Mouse (Mus musculus): ENCODE data around the gene Swap70. TPM values are rescaled to one million over a fixed set of nuclear protein-coding genes. Genes with fewer than 3 reads are reported as not detected.

The Swap70 gene
- polyA plus RNA-seq, 1 experiment from 2014 or later = 10.7 TPM

DNA sequence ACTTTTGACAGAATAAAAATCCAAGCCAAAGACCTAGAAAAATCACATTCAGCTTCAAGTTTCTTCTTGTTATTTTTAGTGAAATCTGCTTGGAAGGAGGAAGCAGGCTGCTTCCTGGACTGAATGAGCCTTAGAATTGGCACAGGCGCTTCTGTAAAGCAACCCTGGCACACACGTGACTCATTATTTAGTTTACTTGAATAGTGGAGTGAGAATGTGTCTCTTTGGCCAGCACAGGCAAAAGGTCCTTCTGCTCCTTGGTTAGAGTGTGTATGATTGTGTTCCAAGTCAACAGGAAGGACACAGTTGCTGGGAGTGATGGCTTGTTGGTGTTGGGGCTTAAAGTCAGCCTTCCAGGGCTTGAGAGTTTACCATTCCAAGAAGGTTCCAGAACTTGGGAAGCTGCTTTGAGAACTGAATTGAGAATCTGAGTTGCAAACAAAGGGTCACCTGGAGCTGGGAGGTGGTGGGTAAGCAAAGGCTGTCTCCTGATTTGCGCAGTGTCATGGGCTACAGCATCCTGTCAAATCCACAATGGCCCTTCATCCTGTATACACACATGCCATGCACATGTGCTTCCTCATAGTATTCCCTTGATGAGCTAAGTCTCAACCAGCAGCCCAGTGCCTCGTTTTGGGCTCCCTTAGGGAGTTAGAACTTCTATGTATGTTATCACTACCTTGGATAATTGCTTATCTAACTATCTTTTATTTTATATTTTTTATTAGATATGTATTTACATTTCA is 38.6 kb downstream of the Swap70 start:
- Histone ChIP-seq H3K4me3 (ENCODE audit: low read depth, low read length) (no peak overlapping the region), H3K4me1 (replicated peaks; ENCODE audit: control insufficient read depth, insufficient read depth) (peaks cover 3% of the 10 kb centered on the region; the same call in 1 of the 2 replicates), H3K9ac (ENCODE audit: low read length) (no peak overlapping the region), H3K36me3 (ENCODE audit: control insufficient read depth, insufficient read depth, low read length) (no peaks in the 10 kb centered on the region), H3K27me3 (ENCODE audit: control insufficient read depth, insufficient read depth, low read length) (no peaks in the 10 kb centered on the region), H3K9me3 (ENCODE audit: control insufficient read depth, low read length) (no peaks in the 10 kb centered on the region), H3K27ac (replicated peaks) (peak overlapping the region; percentile 65), H3K4me2 (replicated peaks; ENCODE audit: low read depth) (no peak overlapping the region)
- TF ChIP-seq CTCF (IDR thresholded peaks at IDR 0.05; ENCODE audit: low read depth) (no peak), EP300 (optimal IDR thresholded peaks at IDR 0.05) (no peak)
- DNase-seq (ENCODE audit: low spot score) (peak; percentile 53), ATAC-seq (ENCODE audit: low FRiP score, low TSS enrichment) (peak; percentile 85)
- 41% methylated on average over 4 of the region's 4 CpGs for whole genome bisulfite sequencing

DNA sequence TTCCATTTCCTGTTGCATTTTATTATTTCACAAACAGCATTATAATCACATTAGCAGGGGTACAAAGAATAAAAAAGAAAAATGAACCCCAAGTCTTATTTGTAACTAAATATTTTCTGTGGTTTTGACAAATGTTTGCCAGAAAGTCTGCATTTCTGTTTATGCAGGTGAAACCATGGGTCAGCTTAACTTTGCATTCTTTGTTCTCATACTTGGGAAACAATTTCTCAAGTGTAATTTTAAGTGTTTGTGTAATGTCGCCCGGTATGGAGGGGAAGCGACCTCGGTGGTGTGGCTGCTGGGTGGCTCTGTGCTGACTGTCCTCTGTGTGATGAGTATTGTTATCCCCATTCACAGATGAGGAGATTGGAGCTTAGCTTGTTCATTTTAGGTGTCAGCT is 40.3 kb downstream of the Swap70 start:
- 60% methylated on average over 4 of the region's 4 CpGs for WGBS
- no peaks in the 10 kb centered on the region for H3K36me3 ChIP-seq (ENCODE audit: control insufficient read depth, insufficient read depth, low read length)
- ATAC-seq (ENCODE audit: low FRiP score, low TSS enrichment) (no peak), DNase-seq (ENCODE audit: low spot score) (no peak)
- H3K27ac ChIP-seq (replicated peaks) = no peak overlapping the region
- no peak for TF ChIP-seq CTCF (IDR thresholded peaks at IDR 0.05; ENCODE audit: low read depth)
- no peaks in the 10 kb centered on the region for H3K27me3 ChIP-seq (ENCODE audit: control insufficient read depth, insufficient read depth, low read length)
- H3K9ac ChIP-seq (ENCODE audit: low read length) = no peak overlapping the region
- H3K4me1 ChIP-seq (replicated peaks; ENCODE audit: control insufficient read depth, insufficient read depth) = peaks cover 3% of the 10 kb centered on the region; the same call in 1 of the 2 replicates
- no peak overlapping the region for H3K4me3 ChIP-seq (ENCODE audit: low read depth, low read length)
- no peaks in the 10 kb centered on the region for H3K9me3 ChIP-seq (ENCODE audit: control insufficient read depth, low read length)
- H3K4me2 ChIP-seq (replicated peaks; ENCODE audit: low read depth) = no peak overlapping the region

DNA sequence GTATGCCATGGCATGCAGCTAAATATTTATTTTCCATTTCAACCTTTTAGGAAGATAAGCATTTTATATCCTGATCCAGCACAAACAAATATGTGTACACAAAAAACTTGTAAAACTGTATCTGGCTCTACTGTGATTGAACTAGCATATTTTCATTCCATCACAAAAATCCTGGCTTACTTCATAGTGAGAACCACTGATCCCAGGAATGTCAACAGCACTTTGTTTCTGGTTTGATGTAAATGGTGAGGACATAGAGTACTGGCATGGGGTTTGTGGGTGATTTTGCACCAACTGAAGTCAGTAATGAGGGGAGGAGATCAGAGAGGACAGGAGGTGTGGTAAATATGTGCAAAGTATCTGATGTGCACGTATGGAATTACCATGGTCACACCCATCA is 41.1 kb downstream of the Swap70 start:
- 36% methylated on average over 1 of the region's 1 CpGs for WGBS

DNA sequence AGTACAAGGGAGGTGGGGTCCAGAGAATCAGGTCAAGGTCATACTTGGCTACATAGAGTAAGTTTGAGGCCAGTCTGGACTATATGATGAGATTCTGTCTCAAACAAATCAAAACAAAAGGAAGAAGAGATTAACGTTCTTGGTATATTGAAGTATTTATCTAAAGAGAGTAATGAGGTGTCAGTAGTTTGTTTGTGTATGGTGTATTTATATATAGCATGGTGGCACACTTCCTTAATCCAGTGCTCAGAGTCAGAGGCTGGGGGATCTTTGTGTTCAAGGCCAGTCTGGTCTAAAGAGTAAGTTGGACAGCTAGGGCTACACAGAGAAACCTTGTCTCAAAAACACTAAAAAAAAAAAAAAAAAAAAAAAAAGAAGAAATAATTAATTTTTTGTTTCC is 42.0 kb downstream of the Swap70 start:
- Histone ChIP-seq H3K9me3 (ENCODE audit: control insufficient read depth, low read length) (no peaks in the 10 kb centered on the region), H3K4me3 (ENCODE audit: low read depth, low read length) (no peak overlapping the region), H3K4me2 (replicated peaks; ENCODE audit: low read depth) (no peak overlapping the region), H3K4me1 (replicated peaks; ENCODE audit: control insufficient read depth, insufficient read depth) (peaks cover 3% of the 10 kb centered on the region; the same call in 1 of the 2 replicates), H3K27ac (replicated peaks) (no peak overlapping the region), H3K36me3 (ENCODE audit: control insufficient read depth, insufficient read depth, low read length) (no peaks in the 10 kb centered on the region), H3K27me3 (ENCODE audit: control insufficient read depth, insufficient read depth, low read length) (no peaks in the 10 kb centered on the region), H3K9ac (ENCODE audit: low read length) (no peak overlapping the region)
- TF ChIP-seq CTCF (IDR thresholded peaks at IDR 0.05; ENCODE audit: low read depth) = no peak
- TF ChIP-seq EP300 (optimal IDR thresholded peaks at IDR 0.05) = no peak
- no peak for ATAC-seq (ENCODE audit: low FRiP score, low TSS enrichment)
- DNase-seq (ENCODE audit: low spot score) = no peak
- WGBS = 38% methylated on average over 1 of the region's 1 CpGs

More for the DNA sequence above, 41.1 kb downstream of the Swap70 start:
- no peak for DNase-seq (ENCODE audit: low spot score)
- Histone ChIP-seq H3K4me3 (ENCODE audit: low read depth, low read length) (no peak overlapping the region), H3K36me3 (ENCODE audit: control insufficient read depth, insufficient read depth, low read length) (no peaks in the 10 kb centered on the region), H3K4me1 (replicated peaks; ENCODE audit: control insufficient read depth, insufficient read depth) (peaks cover 3% of the 10 kb centered on the region; the same call in 1 of the 2 replicates), H3K9me3 (ENCODE audit: control insufficient read depth, low read length) (no peaks in the 10 kb centered on the region), H3K27me3 (ENCODE audit: control insufficient read depth, insufficient read depth, low read length) (no peaks in the 10 kb centered on the region), H3K4me2 (replicated peaks; ENCODE audit: low read depth) (no peak overlapping the region), H3K9ac (ENCODE audit: low read length) (no peak overlapping the region), H3K27ac (replicated peaks) (no peak overlapping the region)
- TF ChIP-seq CTCF (IDR thresholded peaks at IDR 0.05; ENCODE audit: low read depth) (no peak), EP300 (optimal IDR thresholded peaks at IDR 0.05) (no peak)
- no peak for ATAC-seq (ENCODE audit: low FRiP score, low TSS enrichment)

DNA sequence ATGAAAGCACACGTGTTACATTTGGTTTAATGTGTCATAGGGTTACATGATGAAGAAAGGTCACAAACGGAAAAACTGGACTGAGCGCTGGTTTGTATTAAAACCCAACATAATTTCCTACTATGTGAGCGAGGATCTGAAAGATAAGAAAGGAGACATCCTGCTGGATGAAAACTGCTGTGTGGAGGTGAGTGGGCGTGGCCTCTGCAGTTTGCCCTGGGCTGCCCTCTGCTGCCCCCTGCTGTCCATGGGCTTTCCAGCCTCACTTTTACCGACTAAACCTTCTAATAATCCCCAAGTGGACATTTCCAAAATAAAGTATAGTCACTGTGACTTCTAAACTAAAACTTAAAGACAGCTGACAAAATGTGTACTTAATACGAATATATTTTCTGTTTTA is 44.3 kb downstream of the Swap70 start:
- no peak overlapping the region for H3K4me2 ChIP-seq (replicated peaks; ENCODE audit: low read depth)
- 27% methylated on average over 7 of the region's 7 CpGs for WGBS
- H3K9me3 ChIP-seq (ENCODE audit: control insufficient read depth, low read length) = no peaks in the 10 kb centered on the region
- H3K4me1 ChIP-seq (replicated peaks; ENCODE audit: control insufficient read depth, insufficient read depth) = no peaks in the 10 kb centered on the region
- H3K27ac ChIP-seq (replicated peaks) = no peak overlapping the region
- TF ChIP-seq CTCF (IDR thresholded peaks at IDR 0.05; ENCODE audit: low read depth) (peak; percentile 98), EP300 (optimal IDR thresholded peaks at IDR 0.05) (no peak)
- H3K27me3 ChIP-seq (ENCODE audit: control insufficient read depth, insufficient read depth, low read length) = no peaks in the 10 kb centered on the region
- peaks cover 3% of the 10 kb centered on the region; the same call in 1 of the 2 replicates for H3K36me3 ChIP-seq (ENCODE audit: control insufficient read depth, insufficient read depth, low read length)
- peak; percentile 90 for DNase-seq (ENCODE audit: low spot score)
- H3K4me3 ChIP-seq (ENCODE audit: low read depth, low read length) = no peak overlapping the region
- no peak overlapping the region for H3K9ac ChIP-seq (ENCODE audit: low read length)
- ATAC-seq (ENCODE audit: low FRiP score, low TSS enrichment) = peak; percentile 42; the same call in 1 of the 2 replicates

DNA sequence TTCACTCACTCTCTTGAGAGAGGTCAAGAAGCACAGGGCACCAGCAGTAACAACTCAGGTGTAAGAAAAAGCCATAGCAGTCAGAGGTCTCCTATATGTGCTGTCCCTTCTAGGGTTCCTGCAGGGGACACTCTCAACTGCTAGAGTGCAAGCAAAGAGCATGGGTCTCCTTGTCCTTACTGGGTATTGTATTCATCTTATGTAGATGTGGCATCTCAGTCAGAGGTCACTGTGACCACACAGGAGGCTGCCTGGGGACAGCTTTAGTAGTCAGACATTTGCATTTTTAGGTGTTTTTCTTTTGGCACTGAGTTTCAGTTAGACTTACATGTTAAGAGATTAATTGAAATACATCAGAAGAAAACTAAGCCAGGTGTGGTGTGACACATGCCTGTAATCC is 45.5 kb downstream of the Swap70 start:
- TF ChIP-seq EP300 (optimal IDR thresholded peaks at IDR 0.05) = no peak
- no peak for TF ChIP-seq CTCF (IDR thresholded peaks at IDR 0.05; ENCODE audit: low read depth)
- Histone ChIP-seq H3K4me3 (ENCODE audit: low read depth, low read length) (no peak overlapping the region), H3K4me2 (replicated peaks; ENCODE audit: low read depth) (no peak overlapping the region), H3K9me3 (ENCODE audit: control insufficient read depth, low read length) (no peaks in the 10 kb centered on the region), H3K27me3 (ENCODE audit: control insufficient read depth, insufficient read depth, low read length) (no peaks in the 10 kb centered on the region), H3K27ac (replicated peaks) (no peak overlapping the region), H3K4me1 (replicated peaks; ENCODE audit: control insufficient read depth, insufficient read depth) (no peaks in the 10 kb centered on the region), H3K9ac (ENCODE audit: low read length) (no peak overlapping the region), H3K36me3 (ENCODE audit: control insufficient read depth, insufficient read depth, low read length) (peaks cover 3% of the 10 kb centered on the region; the same call in 1 of the 2 replicates)
- DNase-seq (ENCODE audit: low spot score) (no peak), ATAC-seq (ENCODE audit: low FRiP score, low TSS enrichment) (no peak)

Data from stomach, postnatal 0 days (tissue).